Mouse (Mus musculus) spleen, adult 2 months (tissue): ENCODE results near the gene Gm20388. TPM values are rescaled to one million over a fixed set of nuclear protein-coding genes. Genes with fewer than 3 reads are reported as not detected.

Experiments used
- DNase-seq, 2 experiments: peaks; one replicate each; pipeline versions ENCODE4 v3.0.0 to v3.0.0-alpha.2; 2012 to 2021; ENCODE audit warnings: low spot score in 2 of 2, low read depth in 1 of 2
- H3K27ac ChIP-seq: fragments of 200-500 bp; 2 replicates; pipeline ENCODE4 v1.5.1; 2012; ENCODE audit warnings: low read length, inconsistent platforms; ENCODE audit not compliant: insufficient read depth
- H3K27me3 ChIP-seq: fragments of 200-500 bp; 2 replicates; pipeline ENCODE4 v1.6.1; 2012; ENCODE audit warnings: mild to moderate bottlenecking, moderate library complexity, low read length, inconsistent platforms; ENCODE audit not compliant: control insufficient read depth, insufficient read depth
- H3K36me3 ChIP-seq: fragments of 200-500 bp; 2 replicates; pipeline ENCODE4 v1.6.1; 2012; ENCODE audit warnings: mild to moderate bottlenecking, low read length, inconsistent platforms; ENCODE audit not compliant: control insufficient read depth, insufficient read depth
- H3K4me1 ChIP-seq: fragments of 200-500 bp; 2 replicates; pipeline ENCODE4 v1.6.1; 2011; ENCODE audit warnings: inconsistent platforms; ENCODE audit not compliant: control insufficient read depth, insufficient read depth, insufficient read length
- H3K4me3 ChIP-seq: fragments of 200-500 bp; 2 replicates; pipeline ENCODE4 v1.5.1; 2011; ENCODE audit warnings: mild to moderate bottlenecking, inconsistent platforms; ENCODE audit not compliant: insufficient read depth, insufficient read length; ENCODE audit errors: extremely low read depth
- CTCF ChIP-seq: fragments of 200-500 bp; IDR thresholded peaks from 2 replicates; pipeline ENCODE4 v1.5.1; 2011; ENCODE audit warnings: mild to moderate bottlenecking, inconsistent platforms; ENCODE audit not compliant: insufficient read depth, insufficient read length, insufficient replicate concordance; ENCODE audit errors: extremely low read depth
- POLR2A ChIP-seq: fragments of 200-500 bp; IDR thresholded peaks from 2 replicates; pipeline ENCODE4 v1.6.1; 2011; ENCODE audit warnings: low read depth, low read length, inconsistent platforms
- WGBS: fragments of 180-500 bp; shearing (Covaris S2); methylation state at CpG from one replicate; pipeline ENCODE4 v1.1.7; 2018; 5-methylcytosine and 5-hydroxymethylcytosine counted together
- polyA plus RNA-seq: library from polyadenylated mRNA; depleted of rRNA; stranded (reverse); fragments of >200 nt; gene quantifications from 2 replicates; pipeline ENCODE4 v1.2.3, GENCODE M21; 2012

Gm20388 gene
- polyA plus RNA-seq, 1 experiment: 26.1 TPM

- TF ChIP-seq POLR2A: no peak
- TF ChIP-seq CTCF: no peak
- Histone ChIP-seq H3K36me3 (no peaks in the 10 kb centered on the region), H3K27ac (no peak overlapping the region), H3K4me1 (no peaks in the 10 kb centered on the region), H3K4me3 (no peak overlapping the region), H3K27me3 (no peaks in the 10 kb centered on the region)
- WGBS: 67% methylated on average over 9 of the region's 9 CpGs
- no peak for DNase-seq
These were observed 273.7 kb downstream of the Gm20388 start for GRCm38 (mm10) chr8:120184366-120184765.

- no peak for TF ChIP-seq POLR2A
- no peak for TF ChIP-seq CTCF
- no peaks in the 10 kb centered on the region for H3K27me3 ChIP-seq
These were observed 274.5 kb downstream of the Gm20388 start for GRCm38 (mm10) chr8:120184850-120185792.

GRCm38 (mm10) chr8:120186454-120186853 is 275.8 kb downstream of the Gm20388 start:
- no peak for DNase-seq
- 79% methylated on average over 8 of the region's 8 CpGs for WGBS
- Histone ChIP-seq H3K4me1 (no peaks in the 10 kb centered on the region; the same call in 1 of the 2 replicates), H3K27me3 (no peaks in the 10 kb centered on the region), H3K36me3 (no peaks in the 10 kb centered on the region), H3K4me3 (no peak overlapping the region), H3K27ac (no peak overlapping the region)
- TF ChIP-seq POLR2A (no peak), CTCF (no peak)

More at GRCm38 (mm10) chr8:120184850-120185792, 274.5 kb downstream of the Gm20388 start:
- Histone ChIP-seq H3K27ac (no peak overlapping the region), H3K4me1 (no peaks in the 10 kb centered on the region), H3K4me3 (no peak overlapping the region), H3K36me3 (no peaks in the 10 kb centered on the region)
- no peak for DNase-seq
- 70% methylated on average over 17 of the region's 17 CpGs for WGBS

GRCm38 (mm10) chr8:120188510-120188909 is 277.9 kb downstream of the Gm20388 start:
- TF ChIP-seq CTCF: no peak
- TF ChIP-seq POLR2A: no peak
- no peaks in the 10 kb centered on the region; the same call in 1 of the 2 replicates for H3K4me1 ChIP-seq
- no peak overlapping the region for H3K4me3 ChIP-seq
- 81% methylated on average over 6 of the region's 6 CpGs for WGBS
- no peaks in the 10 kb centered on the region for H3K27me3 ChIP-seq
- DNase-seq: no peak
- no peak overlapping the region for H3K27ac ChIP-seq
- H3K36me3 ChIP-seq: no peaks in the 10 kb centered on the region

- Histone ChIP-seq H3K27me3 (no peaks in the 10 kb centered on the region), H3K27ac (no peak overlapping the region), H3K4me3 (no peak overlapping the region), H3K4me1 (no peaks in the 10 kb centered on the region; the same call in 1 of the 2 replicates), H3K36me3 (no peaks in the 10 kb centered on the region)
- no peak for DNase-seq
- TF ChIP-seq CTCF: no peak
- TF ChIP-seq POLR2A: no peak
- WGBS: 74% methylated on average over 6 of the region's 6 CpGs
These were observed 278.8 kb downstream of the Gm20388 start for GRCm38 (mm10) chr8:120189440-120189839.

- H3K4me1 ChIP-seq: no peaks in the 10 kb centered on the region; the same call in 1 of the 2 replicates
- no peaks in the 10 kb centered on the region for H3K36me3 ChIP-seq
- H3K27ac ChIP-seq: no peak overlapping the region
- TF ChIP-seq CTCF (no peak), POLR2A (no peak)
- DNase-seq: no peak
- 92% methylated on average over 17 of the region's 17 CpGs for WGBS
- H3K4me3 ChIP-seq: no peak overlapping the region
- H3K27me3 ChIP-seq: no peaks in the 10 kb centered on the region
These were observed 279.6 kb downstream of the Gm20388 start for GRCm38 (mm10) chr8:120190107-120190809.
